Mouse (Mus musculus) kidney, postnatal 10 days (tissue): Measurements from ENCODE around the gene Tgfbr3l.

Experiments used
- DNase-seq: peaks from one replicate; pipeline ENCODE4 v3.0.0; 2021; ENCODE audit warnings: mixed read lengths

The Tgfbr3l gene

GRCm38 (mm10) chr8:4269609-4270008, 21.6 kb downstream of the Tgfbr3l start:
- no peak for DNase-seq

- DNase-seq: peak; percentile 98
Measured at GRCm38 (mm10) chr8:4275275-4276110, 27.5 kb downstream of the Tgfbr3l start, which contains the start of gene Timm44. Timm44 (minus strand) TSS chr8:4275913.

GRCm38 (mm10) chr8:4276111-4276465, 28.1 kb downstream of the Tgfbr3l start:
- DNase-seq: no peak

GRCm38 (mm10) chr8:4292738-4293137, 44.7 kb downstream of the Tgfbr3l start:
- no peak for DNase-seq

GRCm38 (mm10) chr8:4297822-4298221, 49.8 kb downstream of the Tgfbr3l start:
- no peak for DNase-seq
